Mouse (Mus musculus) liver, embryonic 14.5 days (tissue): ENCODE measurements at regions not wholly inside any gene's neighbourhood (a gene's known extent, or its start where the extent isn't known, plus 50 kb on each side); places are given as distances from the start of the nearest gene placed in this dataset.
A peak's percentile ranks its signal among the peaks of the same experiment; 100 is the strongest.

ENCODE experiments used
- CTCF ChIP-seq: IDR thresholded peaks from 2 replicates; pipeline ENCODE4 v1.5.1; 2016; ENCODE audit warnings: antibody characterized with exemption, low read depth, control low read depth
- EP300 ChIP-seq: IDR thresholded peaks from 2 replicates; pipeline ENCODE4 v1.6.1; 2016; ENCODE audit warnings: antibody characterized with exemption, low read depth

GRCm38 (mm10) chr13:115230494-115230893 is 128.7 kb upstream of the Itga1 start:
- TF ChIP-seq CTCF (peak; percentile 71), EP300 (no peak)
